Mouse (Mus musculus) spleen, postnatal 14 days (tissue): ENCODE data around the gene Gm20662.
A peak's percentile ranks its signal among the peaks of the same experiment; 100 is the strongest.

Experiments used
- DNase-seq, 2 experiments: peaks; one replicate each; pipeline ENCODE4 v3.0.0; 2021 to 2022; ENCODE audit warnings: low spot score in 2 of 2

Gm20662 gene

DNA sequence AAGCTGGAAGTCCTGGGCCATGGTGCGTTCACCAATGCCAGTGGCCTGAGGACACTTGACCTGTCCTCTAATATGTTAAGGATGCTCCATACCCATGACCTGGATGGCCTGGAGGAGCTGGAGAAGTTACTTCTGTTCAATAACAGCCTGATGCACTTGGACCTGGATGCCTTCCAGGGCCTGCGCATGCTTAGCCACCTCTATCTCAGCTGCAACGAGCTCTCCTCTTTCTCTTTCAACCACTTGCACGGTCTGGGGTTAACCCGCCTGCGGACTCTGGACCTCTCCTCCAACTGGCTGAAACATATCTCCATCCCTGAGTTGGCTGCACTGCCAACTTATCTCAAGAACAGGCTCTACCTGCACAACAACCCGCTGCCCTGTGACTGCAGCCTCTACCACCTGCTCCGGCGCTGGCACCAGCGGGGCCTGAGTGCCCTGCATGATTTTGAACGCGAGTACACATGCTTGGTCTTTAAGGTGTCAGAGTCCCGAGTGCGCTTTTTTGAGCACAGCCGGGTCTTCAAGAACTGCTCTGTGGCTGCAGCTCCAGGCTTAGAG lies 57.6 kb downstream of the Gm20662 start:
- DNase-seq: peak in 1 of 2 experiments; percentile 3

DNA sequence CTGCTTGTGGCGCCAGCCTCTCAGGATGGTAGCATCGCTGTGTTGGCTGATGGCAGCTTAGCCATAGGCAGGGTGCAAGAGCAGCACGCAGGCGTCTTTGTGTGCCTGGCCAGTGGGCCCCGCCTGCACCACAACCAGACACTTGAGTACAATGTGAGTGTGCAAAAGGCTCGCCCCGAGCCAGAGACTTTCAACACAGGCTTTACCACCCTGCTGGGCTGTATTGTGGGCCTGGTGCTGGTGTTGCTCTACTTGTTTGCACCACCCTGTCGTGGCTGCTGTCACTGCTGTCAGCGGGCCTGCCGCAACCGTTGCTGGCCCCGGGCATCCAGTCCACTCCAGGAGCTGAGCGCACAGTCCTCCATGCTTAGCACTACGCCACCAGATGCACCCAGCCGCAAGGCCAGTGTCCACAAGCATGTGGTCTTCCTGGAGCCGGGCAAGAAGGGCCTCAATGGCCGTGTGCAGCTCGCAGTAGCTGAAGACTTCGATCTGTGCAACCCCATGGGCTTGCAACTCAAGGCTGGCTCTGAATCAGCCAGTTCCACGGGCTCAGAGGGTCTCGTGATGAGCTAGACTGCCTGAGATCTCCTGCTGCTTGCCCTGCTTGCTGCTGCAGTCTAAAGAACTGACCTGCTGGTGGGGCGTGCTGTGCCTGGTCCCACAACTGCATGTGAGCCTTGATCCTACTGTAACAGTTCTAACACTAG lies 58.3 kb downstream of the Gm20662 start:
- no peak for DNase-seq

DNA sequence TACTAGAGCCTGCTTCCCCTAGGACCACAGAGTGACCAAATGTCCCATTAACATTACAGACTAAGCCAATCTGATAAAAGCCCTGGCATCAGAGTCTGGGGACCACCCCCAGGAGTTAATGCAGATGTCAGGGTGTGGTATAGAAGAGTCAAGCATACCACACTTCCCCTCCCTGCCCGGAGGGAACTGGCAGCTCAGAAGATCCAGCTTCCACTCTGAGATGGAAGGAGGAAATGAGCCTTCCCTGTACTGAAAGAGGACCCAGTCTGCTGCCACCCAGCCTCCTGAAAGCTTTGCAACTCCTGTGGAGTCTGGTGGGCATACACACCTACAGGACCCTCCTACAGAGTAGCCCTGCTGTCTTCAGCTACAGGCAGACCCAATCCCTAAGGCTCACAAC lies 58.9 kb downstream of the Gm20662 start:
- DNase-seq: no peak

DNA sequence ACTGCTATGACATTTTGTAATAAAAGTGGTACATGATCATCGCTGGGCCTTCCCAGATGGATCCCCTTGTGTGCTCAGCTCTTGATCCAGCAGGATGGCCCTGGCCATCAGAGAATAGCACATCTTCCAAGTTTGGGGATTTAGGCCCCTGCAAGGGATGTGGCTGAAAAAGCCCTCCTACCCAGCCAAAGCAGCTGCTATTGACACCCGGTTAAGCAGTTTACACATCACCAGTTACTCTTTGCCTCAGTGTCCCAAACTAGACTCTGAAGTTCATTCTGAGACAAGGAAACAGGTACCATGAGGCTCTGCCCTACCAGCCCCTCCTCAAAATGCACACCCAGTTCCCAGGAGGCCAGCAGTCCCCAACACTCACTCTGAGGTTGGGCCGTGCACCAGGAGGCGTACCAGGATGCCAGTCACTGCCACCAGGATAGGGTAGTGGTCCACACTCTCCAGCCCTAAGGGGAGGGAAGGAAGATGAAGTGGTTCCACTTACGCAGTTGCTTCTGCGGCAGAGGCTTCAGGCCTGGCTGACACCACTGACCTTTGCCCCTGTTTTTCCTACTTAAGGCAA lies 59.6 kb downstream of the Gm20662 start:
- DNase-seq: no peak

DNA sequence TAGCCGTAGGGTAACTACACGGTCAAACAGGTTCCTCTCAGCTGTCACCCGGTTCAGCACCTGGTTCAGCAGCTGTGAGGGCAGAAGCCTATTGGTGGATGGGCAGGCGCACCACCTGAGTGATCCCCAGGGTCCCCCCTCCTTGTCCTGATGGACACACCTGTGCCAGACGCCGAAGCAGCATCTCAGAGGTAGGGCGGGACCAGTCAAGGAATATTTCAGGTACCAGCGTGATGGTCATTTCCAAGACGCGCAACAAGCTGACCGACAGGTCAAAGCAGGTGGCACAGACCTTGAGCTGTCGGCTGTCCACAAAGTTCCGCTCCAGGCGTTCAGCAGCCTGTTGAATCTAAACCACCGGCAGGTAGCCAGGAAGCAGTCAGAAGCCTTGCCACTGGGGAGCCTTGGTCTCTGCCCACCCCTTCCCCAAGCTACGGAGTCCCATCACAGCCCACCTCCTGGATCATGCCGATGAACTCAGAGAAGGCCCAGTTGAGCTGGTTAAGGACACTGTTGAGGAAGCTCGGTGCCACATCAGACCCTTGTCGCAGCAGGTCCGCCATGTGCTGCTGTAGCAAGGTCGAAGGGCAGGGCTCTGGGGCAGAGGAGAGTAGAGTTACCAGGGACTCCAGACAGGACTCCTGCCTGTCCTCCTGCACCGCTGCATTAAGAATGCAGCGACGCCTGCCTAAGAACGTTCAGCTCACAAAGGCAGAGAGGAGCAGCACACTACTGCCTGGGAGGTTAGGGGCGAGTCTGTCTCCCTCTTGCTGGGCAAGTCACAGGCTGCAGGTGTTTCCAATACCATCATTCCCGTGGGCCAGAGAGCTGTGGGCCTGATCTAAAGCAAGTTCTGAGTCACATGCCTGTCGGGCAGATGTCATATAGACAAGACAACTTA lies 60.5 kb downstream of the Gm20662 start:
- DNase-seq: no peak

DNA sequence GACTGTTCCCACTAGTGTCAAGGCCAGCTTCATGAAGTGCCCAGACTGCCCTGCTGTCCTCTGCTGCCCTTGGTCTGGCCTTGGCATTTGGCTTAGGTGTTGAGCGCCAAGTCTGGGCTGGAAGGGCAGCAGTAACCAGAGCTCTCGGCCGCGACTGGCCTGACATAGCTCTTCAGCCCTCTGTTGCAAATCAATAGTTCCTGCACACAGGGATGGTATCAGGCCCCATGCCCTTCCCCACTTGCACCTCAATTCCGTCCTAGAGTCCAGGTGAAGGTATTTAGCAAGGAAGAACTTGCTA lies 61.1 kb downstream of the Gm20662 start:
- DNase-seq: no peak

DNA sequence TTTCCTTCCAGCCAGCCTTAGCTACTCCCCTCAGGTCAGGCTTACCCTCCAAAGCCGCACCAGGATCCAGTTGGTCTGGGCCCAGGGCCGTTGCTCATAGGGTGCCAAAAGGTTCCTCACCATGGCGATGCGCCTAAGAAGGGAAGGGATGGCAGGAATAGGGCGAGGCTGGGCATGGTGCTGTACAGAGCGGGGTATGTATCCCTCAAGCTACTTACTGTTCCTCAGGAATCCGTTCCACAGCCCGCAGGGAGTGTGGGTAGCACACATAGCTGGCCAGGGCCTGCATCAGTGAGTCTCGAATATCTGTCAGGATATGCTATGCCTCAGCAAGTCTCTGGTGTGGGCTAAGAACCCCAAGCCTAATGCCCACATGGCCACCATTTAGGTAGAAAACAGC lies 62.1 kb downstream of the Gm20662 start:
- no peak for DNase-seq

DNA sequence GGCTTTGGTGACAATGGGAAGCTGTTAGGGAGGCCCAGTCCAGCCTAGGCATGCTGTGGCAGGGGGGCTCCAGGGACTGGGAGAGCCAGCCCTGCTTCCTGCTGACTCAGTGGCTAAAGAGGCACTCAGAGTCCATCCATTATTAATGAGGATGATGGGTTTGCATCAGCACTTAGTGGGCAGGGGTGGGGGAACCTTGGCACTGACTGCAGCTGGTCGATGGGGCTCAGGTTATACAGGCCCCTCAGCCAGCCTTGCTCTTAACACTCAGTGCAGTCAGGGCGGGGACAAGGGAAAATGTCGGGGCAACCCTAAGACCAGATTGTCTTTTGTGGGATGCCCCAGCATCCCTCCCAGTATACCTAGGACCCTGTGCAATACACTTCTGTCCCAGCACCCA lies 66.0 kb downstream of the Gm20662 start:
- no peak for DNase-seq

DNA sequence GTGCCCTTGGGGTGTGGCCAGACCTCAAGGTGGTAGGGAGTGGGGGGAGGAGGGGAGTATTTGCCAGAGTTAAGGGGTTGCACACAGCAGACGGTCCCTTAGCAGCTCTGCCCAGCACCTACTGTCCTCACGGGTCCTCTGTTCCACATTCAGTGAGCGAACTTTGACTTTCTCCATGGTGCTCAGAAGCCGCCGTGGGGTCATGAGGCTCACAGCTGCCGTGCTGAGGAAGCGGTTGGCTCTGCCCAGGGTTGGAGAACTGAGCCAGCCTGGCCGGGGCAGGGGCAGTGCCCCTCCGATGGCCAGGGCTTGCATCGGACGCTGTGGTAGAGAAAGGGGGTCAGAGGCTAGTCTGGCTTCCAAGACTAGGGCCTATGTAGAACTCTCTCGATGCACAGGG lies 67.2 kb downstream of the Gm20662 start:
- no peak for DNase-seq

DNA sequence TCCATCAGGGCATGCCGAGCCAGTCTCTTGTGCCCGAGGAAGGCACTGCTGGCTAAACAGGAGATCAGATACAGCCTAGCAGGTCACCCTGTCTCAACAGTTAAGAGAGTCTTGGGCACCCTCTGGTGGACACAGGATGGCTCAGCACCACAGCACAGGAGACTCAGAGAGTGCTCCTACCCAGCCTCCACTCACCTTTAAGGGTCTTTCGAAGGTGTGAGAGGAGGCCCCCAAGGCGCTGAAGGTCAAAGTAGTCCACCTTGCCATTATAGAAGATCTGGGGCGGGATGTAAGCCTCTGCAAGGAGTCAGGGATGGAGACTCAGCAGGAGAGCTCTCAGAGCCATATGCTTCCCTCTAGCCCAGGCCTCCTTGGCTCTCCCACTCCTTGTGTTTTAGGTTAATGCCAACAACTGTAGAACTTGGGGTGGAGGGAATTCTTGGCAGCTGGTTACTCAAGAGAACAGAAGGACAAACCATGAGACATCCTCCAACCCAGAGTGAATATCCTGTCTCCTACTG lies 69.4 kb downstream of the Gm20662 start:
- peak in 1 of 2 experiments; percentile 62 for DNase-seq

DNA sequence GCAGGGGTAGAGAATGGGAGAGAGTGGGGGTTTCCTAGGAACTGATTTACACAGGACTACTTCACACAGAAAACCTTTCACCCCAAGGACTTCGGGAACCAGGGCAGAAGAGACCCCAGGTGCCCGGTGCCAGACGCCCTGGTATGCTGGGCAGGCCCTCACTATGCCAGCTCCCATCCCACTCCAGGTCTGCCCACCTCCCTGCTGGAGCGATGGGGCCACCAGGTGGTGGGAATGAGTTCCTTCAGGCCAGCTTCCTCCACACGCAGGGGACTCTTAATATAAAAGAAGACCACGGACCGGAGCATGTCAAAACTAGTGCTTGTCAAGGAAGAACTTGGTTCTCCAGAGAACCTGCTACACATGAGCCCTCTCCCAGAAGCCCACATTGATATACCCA lies 71.0 kb downstream of the Gm20662 start:
- no peak for DNase-seq

DNA sequence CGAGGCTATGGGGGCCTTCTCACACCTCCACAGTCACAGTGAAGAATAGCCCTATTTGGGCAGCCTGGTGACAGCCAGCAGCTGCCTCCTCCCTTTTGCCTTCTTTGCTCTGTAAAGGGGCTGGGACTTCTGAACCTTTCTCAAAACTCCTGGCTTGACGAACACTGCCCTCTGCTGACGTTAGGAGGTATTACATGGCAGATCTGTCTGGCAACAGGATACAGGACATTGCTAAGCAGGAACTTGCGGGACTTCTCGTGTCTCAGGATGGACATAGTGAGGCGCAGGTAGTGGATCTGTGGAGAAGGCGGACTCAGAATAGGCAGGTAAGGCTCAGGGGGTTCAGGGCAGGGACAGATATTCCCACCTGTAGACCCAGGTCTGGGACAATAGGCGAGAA lies 71.8 kb downstream of the Gm20662 start:
- DNase-seq: peak; percentile 64 to 80

DNA sequence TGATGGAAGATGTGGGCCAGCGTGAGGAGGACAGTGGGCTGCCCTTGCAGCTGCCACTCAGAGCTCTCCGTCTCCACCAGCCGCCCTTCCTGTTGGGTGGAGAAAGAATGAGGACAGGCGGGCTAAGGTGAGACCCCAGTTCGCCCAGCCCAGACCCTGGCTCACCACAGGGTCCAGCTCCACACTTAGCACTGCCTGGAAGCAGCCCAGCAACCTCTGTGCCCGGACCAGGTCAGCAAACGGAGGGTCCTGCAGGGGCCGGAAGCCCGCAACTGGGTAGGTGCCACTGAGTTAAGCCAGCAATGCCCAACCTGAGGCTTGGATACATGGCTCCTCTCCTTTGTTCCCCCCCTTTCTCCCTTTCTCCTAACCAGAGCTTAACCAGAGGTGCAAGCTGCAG lies 72.9 kb downstream of the Gm20662 start:
- DNase-seq: no peak

DNA sequence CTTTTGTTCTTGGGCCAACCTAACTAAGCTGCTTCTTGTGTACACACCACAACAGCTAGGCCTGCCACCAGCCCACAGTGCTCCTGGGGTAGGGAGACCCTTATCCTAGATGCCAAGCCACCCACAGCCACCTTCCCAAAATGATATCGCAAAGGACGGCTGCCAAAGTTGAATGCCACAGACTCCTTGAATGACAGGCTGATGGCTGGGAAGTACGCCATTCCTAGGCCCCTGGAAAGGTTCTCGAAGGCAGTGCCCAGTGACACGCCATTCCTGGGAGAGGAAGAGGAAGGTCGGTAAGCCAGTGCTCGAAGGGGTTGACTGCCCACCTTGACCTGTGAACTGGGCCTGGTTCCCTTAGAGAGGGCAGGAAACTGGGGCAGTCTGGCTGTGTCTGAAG lies 73.4 kb downstream of the Gm20662 start:
- no peak for DNase-seq

DNA sequence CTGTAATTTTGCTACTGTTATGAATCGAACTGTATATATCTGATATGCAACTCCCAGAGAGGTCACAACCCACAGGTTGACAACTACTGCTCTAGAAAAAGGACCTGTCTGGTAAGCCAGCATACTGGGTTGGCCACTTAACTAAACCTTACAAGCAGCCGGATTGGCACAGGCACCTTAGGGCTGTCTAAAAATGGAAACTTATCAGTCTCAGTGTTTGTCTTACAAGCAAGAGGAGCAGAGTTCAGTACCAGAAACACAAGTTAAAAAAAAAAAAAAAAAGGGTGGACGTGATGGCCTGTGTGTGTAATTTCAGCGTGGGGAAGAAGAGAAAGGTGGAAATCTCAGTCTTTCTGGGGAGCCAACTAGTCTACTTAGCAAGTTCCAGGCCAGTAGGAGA lies 75.7 kb downstream of the Gm20662 start:
- DNase-seq: no peak

DNA sequence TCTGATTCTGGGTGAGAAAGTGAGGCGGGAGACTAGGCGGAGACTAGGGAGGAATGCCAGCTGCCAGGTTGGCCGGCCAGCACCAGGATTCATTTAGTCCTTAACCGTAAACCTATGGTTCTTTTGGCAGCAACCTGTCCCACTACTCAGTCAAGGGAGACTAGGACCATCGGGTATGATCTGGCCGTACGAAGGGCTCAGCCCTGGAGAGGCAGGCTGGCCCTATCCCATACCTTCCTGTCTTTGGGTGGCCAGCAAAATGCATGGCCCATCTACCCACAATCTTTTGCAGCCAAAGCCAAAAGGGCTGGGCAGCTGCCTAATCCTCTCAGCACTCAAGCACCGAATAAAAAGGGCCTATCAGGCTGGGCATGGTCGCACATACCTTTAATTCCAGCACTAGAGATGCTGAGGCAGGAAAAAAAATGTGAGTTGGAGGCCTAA lies 76.4 kb downstream of the Gm20662 start:
- DNase-seq: no peak

DNA sequence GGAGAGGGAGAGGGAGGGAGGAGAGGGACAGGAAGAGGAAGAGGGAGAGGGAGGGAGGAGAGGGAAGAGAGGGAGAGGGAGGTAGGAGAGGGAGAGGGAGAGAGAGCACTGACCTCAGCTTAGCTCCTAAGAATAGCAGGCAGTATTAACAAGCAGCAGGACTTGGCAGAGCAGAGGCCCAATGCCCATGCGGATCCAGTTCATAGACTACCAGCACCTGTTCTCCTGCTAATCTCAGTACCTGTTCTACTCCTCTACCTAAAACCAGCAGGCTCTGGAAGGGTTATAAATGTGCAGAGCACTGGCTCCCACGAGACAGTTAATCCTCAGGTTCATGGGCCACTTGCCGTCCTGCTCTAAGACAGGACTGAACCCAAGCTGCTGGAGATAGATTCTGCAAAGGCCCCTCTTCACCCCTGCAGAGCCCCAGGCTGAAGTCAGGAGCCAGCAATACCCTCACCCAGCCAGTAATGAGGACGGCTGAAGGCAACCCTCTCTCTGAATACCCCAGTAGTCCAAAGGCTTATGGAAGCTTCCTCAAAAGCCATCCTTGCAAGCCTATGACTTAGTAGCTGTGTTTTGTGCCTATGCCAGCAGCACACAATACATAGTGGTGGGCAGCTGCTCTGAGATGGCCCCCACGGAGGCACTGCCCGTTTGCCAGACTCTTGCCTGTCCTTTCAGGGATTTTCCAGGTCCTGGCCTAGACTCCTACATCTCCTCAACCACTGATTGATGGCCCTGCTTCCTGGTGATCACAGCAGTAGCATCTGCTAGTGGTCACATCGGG lies 77.2 kb downstream of the Gm20662 start:
- DNase-seq: no peak

DNA sequence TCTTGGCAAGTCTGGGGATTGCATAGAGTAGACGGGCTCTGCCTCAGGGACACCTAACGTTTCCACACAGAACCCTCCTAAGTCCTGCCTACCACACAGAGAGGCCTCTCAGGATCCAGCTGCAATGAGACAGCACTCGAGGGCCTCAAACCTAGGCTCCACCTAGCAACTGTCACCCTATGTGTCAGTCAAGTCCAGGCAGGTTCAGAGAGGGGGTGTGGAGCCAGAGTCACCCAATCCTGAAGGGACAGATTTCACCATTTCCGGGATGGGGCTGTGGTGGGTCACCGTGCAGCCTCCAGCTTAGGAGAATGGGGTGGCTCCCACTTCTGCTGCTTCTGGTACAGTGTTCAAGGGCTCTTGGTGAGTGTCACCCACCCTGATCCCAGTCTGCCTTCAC lies 84.0 kb downstream of the Gm20662 start, which contains the start of gene Mst1:
Mst1 (plus strand) TSS at position 269 of the 400 bp plus-strand sequence.
- DNase-seq: peak in 1 of 2 experiments; percentile 49

DNA sequence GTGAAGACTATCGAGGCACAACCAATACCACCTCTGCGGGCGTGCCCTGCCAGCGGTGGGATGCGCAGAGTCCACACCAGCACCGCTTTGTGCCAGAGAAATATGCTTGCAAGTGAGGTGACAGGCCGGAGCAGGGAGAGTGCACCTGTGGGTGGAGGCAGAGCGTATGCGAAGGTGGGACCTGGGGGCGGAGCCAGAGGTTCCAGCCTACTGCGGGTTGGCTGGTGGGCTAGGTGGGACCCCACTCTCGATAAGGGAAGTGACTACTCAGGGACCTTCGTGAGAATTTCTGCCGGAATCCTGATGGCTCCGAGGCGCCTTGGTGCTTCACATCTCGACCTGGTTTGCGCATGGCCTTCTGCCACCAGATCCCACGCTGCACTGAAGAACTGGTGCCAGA lies 86.4 kb downstream of the Gm20662 start:
- no peak for DNase-seq

DNA sequence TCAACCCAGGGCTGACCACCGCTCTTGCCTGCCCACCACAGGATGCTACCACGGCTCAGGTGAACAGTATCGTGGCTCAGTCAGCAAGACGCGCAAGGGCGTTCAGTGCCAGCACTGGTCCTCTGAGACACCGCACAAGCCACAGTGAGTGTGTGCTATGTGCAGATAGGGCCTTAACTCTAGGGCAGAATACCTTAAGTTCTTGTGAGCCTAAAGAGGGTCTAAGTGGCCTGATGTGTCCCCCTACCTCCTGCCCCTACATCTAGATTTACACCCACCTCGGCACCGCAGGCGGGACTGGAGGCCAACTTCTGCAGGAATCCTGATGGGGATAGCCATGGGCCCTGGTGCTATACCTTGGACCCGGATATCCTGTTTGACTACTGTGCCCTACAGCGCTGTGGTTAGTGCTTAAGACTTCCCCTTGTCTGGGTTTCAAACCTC lies 86.9 kb downstream of the Gm20662 start, which contains the start of gene Rnf123:
Rnf123 (minus strand) TSS at position 359 of the 444 bp plus-strand sequence.
- no peak for DNase-seq

DNA sequence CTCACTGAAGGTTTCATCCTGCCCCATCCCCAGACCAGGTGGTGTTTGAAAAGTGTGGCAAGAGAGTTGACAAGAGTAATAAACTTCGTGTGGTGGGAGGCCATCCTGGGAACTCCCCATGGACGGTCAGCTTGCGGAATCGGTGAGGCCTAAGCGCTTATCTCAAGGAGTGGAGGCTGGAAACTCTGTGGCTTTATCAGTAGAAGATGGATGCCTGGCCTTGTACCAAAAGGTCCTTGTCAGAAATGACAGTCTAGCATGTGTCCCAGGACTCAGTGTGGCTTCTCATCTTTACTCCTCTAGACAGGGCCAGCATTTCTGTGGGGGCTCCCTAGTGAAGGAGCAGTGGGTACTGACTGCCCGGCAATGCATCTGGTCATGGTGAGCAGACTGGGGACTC lies 87.4 kb downstream of the Gm20662 start:
- DNase-seq: no peak
